Mouse (Mus musculus) gastrocnemius, adult 2 months (tissue): ENCODE data around the gene Ptgdr2. TPM values are rescaled to one million over a fixed set of nuclear protein-coding genes. Genes with fewer than 3 reads are reported as not detected.
A peak's percentile ranks its signal among the peaks of the same experiment; 100 is the strongest.

Experiments used
- DNase-seq: peaks from one replicate; pipeline ENCODE4 v3.0.0; 2022
- H3K27ac ChIP-seq: fragments of 200-600 bp; 2 replicates; pipeline ENCODE4 v1.8.1; 2022; ENCODE audit warnings: mild to moderate bottlenecking
- H3K4me3 ChIP-seq: fragments of 200-600 bp; 2 replicates; pipeline ENCODE4 v1.8.1; 2022; ENCODE audit warnings: mild to moderate bottlenecking, moderate library complexity
- CTCF ChIP-seq: fragments of 200-600 bp; IDR thresholded peaks from 2 replicates; pipeline ENCODE4 v1.8.1; 2022; ENCODE audit warnings: antibody characterized with exemption, mild to moderate bottlenecking, moderate library complexity
- intact Hi-C: fragments of 180-260 bp; cut with DNase I; formaldehyde crosslinking; loops from one replicate; pipeline ENCODE4 v1.15.1; 2025
- long read RNA-seq, 2 experiments: library from polyadenylated mRNA; stranded (forward); transcript quantifications; one replicate each; pipeline ENCODE4 v2.0.0; 2021
- total RNA-seq, 2 experiments: library from RNA; stranded (reverse); gene quantifications; 2 replicates each; pipeline ENCODE4 v1.2.3; 2021

Gene Ptgdr2
- not detected for total RNA-seq
- long read RNA-seq, experiment 1 = 0 reads
- long read RNA-seq, experiment 2 = 0 reads

DNA sequence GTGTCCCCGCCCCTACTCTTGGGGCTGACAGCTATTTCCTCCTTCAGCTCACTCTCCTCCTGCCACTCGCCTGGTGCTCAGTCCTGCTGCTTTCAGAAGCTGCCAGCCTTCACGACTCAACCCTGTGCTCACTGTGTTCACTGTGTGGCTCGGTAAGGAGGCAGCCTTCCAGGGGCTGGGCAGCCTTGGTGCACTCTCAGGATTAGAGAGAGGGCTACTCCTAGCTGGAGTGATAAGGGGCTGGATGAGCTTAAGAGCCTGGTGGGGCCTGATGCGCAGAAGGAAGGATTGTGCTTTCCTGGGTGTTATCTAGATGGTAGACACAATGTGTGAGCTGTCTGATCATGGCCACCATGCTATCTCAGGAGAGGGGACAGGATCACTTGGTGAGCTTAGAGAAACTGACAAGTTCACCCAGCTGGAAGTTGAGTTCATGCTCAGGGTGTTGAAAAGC lies at the start of gene Ptgdr2:
TSS of gene Ptgdr2 (plus strand) at position 51 of the 454 bp plus-strand sequence.
- H3K27ac ChIP-seq = no peak within 1 kb of the TSS
- TF ChIP-seq CTCF = no peak
- H3K4me3 ChIP-seq = no peak within 1 kb of the TSS
- intact Hi-C loops = no loop called here
- no peak for DNase-seq

DNA sequence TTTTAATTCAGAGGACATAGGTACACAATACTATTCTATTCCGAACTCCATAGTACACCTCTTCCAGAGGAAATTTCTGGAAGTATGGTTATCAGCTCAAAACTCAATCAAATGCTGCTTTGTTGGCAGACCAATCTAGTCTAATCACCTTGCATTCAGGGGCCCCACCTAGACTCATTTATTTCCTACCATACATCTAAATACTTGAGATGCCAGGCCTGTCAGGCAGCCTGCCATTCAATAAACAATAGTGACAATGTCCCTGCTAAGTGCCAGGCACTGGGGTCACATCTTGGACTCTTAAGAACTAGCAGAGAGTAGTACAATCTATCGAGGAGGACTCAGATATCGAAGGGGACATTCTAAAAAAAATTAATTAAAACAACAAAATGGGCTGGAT lies 44.8 kb upstream of the Ptgdr2 start:
- intact Hi-C loops = no loop called here
- no peak for DNase-seq
- Histone ChIP-seq H3K4me3 (no peak overlapping the region), H3K27ac (no peak overlapping the region)
- TF ChIP-seq CTCF = no peak

DNA sequence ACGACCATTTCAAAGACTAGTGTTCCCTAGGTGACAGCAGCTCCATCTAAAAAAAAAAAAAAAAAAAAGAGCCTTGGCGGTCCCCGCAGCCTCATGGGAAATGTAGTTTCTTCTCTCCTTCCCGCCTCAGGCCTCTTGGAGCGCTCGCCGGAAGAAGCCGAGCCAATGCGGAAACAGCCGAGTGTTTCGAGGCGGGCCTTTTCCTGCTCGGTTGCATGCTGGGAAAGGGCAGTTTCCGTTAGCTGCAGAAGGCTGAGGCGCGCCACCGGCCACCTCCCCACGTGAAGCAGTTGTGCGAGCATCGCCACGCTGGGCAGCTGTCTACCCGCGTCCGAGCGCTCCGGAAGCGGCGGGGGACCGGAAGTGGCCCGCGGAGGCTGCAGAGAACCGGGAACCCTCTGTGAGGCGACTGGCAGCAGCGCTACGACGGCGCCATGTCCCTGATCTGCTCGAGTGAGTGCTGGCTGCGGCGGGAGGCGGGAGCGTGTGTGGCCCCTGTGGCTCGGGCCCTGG lies 41.9 kb upstream of the Ptgdr2 start, which contains the start of gene Prpf19:
TSS of gene Prpf19 (plus strand) at position 216 of the 513 bp plus-strand sequence.
- intact Hi-C loops = loop anchor here (1.0 kb wide), 1 partner anchor 14 kb away; no protein-coding TSS in a partner anchor
- Histone ChIP-seq H3K4me3 (peak within 1 kb of the TSS; percentile 99), H3K27ac (peak within 1 kb of the TSS; percentile 97)
- no peak for TF ChIP-seq CTCF
- peak; percentile 98 for DNase-seq

DNA sequence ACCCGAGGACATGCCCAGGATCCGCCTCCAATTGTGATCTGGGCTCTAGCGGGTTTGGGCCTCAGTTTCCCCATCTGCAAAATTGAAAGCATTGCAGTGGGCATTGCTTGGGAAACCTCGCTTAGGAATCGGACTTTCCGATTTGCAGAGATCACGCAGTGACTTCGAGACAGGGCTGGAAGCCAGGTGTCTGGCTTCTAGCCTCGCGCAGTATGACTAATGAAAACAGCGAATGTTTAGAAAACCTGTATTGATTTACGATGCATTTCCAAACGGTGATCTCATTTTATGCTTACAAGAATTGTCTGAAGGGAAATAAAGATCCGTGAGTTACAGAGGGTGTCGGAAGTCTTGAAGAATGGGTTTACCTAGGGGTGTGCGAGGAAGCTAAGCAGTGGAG lies 41.3 kb upstream of the Ptgdr2 start:
- DNase-seq = peak; percentile 64
- H3K4me3 ChIP-seq = peak overlapping the region; percentile 99
- peak overlapping the region; percentile 97 for H3K27ac ChIP-seq
- intact Hi-C loops = loop anchor here (1.0 kb wide), 1 partner anchor 14 kb away; no protein-coding TSS in a partner anchor
- no peak for TF ChIP-seq CTCF

DNA sequence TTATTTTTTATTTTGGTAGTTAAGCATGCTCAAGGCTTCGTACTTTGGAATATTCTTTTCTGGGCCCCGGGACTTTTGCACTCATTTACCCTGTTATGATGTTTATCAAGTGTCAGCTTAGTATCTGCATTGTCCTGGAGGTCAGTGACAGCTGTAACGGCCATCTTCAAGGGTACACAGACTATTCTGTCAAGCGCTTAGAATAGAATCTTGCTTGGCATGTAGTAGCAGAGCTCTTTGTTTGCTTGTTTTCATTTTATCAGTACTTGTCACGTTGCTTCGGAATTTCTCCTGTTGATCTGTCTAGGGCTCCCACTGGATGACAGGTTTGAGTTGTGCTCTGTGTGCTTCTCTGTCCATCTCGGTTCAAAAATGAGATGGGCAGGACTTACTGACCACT lies 40.1 kb upstream of the Ptgdr2 start:
- H3K27ac ChIP-seq = peak overlapping the region; percentile 97

DNA sequence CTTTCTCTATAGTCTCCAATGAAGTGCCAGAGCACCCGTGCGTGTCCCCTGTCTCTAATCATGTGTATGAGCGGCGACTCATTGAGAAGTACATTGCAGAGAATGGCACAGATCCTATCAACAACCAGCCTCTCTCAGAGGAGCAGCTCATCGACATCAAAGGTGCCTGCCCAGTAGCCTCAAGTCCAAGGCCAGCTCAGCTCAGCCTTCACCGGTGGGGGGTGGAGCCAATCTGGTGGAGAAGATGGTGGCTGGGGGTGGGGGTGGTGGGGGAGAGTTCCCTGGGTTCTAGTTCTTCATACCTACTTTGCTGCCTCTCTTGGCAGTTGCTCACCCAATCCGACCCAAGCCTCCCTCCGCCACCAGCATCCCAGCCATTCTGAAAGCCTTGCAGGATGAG lies 39.5 kb upstream of the Ptgdr2 start:
- H3K27ac ChIP-seq = peak overlapping the region; percentile 97
- peak overlapping the region; percentile 99 for H3K4me3 ChIP-seq
- no peak for TF ChIP-seq CTCF
- no peak for DNase-seq
- intact Hi-C loops = no loop called here

More for the DNA sequence above, 40.1 kb upstream of the Ptgdr2 start:
- no peak for DNase-seq
- peak overlapping the region; percentile 99 for H3K4me3 ChIP-seq
- no peak for TF ChIP-seq CTCF
- intact Hi-C loops = no loop called here

DNA sequence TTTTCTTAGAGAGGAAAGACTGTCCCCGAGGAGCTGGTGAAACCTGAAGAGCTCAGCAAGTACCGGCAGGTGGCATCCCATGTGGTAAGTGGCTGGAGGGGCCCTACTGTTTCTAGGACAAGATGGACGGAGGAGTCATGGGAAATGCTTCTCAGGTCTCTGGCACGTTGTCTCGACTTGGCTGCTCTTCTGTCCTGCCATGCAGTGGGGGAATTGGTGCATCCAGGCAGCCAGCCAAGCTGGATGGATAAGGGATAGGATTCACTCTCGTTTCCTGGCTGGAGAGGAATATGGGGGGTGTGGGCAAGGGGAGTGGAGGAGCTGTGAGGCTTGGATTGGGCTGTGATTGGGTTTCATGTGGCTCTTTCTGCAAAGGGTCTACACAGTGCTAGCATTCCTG lies 36.6 kb upstream of the Ptgdr2 start:
- H3K4me3 ChIP-seq = no peak overlapping the region
- peak; percentile 86 for DNase-seq
- H3K27ac ChIP-seq = peak overlapping the region; percentile 75
- TF ChIP-seq CTCF = peak; percentile 21; the same call in 1 of the 2 replicates
- intact Hi-C loops = no loop called here

DNA sequence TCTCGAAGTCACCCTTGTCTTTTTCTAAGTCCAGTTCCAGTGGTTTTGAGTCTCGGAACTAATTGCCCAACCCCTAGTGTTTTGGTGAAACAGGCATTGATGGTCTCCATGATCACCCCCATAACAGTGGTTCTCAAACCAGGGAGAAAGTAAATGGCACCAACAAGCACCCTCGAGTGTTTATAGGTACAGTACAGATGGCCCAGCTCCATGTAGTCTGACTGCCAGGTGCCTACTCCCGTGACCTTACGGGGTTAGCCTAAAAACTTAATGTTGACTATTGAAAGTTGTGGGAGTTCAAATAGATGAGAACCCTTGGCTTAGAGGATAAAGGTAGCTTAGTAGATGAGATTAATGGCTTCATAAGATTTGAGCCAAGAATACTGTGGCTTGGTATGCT lies 35.9 kb upstream of the Ptgdr2 start:
- H3K4me3 ChIP-seq = no peak overlapping the region
- intact Hi-C loops = no loop called here
- H3K27ac ChIP-seq = peak overlapping the region; percentile 75
- no peak for TF ChIP-seq CTCF
- no peak for DNase-seq

DNA sequence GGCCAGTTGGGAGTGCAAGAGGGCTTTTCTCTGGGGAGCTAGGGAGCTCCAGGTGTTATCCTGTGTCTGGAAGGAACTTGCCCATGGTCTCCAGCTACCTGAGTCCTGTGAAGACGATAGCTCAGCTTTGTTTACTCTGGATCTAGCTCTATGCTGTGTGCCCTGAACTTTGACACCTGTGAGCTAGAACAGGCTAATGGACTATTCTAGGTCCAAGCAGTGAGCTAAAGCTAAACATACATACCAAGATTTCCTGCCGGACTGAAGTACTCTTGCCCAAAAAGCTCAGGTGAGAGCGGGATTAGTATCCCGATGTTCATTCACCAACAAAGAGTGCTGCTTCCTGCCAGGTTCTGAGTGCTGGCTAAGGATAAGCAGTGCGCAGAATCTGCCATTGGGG lies 32.4 kb upstream of the Ptgdr2 start:
- DNase-seq = no peak
- TF ChIP-seq CTCF = no peak
- intact Hi-C loops = no loop called here
- peak overlapping the region; percentile 98 for H3K27ac ChIP-seq
- H3K4me3 ChIP-seq = peak overlapping the region; percentile 25; the same call in 1 of the 2 replicates

DNA sequence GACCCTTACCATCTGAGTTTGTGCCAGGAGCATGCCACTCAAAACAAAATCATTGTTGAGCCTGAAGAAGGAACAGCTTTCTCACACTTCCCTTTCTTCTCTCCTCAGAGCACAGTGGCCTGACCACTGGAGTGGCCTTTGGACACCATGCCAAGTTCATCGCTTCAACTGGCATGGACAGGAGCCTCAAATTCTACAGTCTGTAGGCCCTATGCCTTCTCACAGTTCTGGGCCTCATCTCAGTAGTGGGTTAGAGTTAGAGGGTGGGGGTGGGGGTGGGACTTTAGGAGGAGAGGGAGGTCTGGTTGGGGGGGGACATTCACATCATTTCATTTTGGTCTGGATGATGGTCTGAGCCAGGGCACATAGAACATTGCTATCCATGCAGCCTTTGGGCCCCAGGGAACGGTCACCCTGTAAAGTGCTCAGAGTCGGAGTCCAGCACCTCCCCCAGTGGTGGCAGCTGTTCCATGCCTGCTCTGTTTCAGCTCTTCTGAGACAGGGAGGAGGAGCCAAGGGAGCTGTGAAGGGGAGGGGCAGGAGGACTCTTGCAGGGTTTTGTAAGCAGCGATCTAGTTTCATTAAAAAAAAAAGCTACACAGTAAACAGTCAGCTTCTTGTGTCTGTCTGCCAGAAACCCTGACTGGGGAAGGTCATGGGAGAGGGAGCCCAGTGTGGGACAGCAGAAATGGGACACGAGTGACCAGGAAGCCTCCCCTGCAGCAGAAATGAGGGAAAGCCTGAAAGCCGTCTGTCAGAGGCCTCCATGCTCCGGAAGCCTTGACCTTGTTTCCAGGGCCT lies 31.8 kb upstream of the Ptgdr2 start:
- peak; percentile 90 for DNase-seq
- peak overlapping the region; percentile 98 for H3K27ac ChIP-seq
- intact Hi-C loops = no loop called here
- no peak for TF ChIP-seq CTCF
- H3K4me3 ChIP-seq = peak overlapping the region; percentile 71

DNA sequence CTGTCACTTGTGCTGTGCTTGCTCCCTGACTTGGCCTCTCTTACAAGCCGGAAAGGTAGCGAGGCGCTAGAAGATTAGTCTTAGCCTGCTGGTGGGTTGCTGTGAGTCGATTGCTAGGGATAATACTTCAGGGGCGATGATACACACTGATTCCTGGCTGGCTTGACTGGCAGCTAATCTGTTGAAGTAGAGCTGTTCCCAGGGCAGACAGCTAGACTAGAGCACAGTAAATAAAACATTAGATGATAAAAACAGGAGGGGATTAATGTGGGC lies 31.3 kb upstream of the Ptgdr2 start:
- H3K4me3 ChIP-seq = peak overlapping the region; percentile 71
- no peak for TF ChIP-seq CTCF
- intact Hi-C loops = no loop called here
- peak overlapping the region; percentile 98 for H3K27ac ChIP-seq
- DNase-seq = no peak

DNA sequence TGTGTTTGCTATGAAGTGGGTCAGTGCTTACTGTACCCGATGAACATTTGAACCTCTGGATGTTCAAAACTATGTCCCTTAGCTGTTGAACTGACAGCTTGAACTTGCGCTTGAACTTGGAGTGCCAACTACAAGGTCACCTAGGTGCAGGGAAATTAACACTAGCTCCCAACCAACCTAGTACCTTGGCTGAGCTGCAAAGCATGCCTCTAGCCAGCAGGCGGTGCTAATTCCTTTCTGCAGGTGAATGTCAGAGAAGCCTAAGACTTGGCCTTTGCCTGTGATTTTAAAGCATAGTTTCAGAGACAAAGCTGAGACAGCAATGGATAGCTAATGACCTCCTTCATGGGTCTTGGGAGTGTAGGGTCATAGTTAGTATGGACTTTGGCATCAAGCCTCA lies 29.1 kb upstream of the Ptgdr2 start:
- peak; percentile 74 for DNase-seq
- intact Hi-C loops = loop anchor here (2.0 kb wide), 1 partner anchor 51 kb away; no protein-coding TSS in a partner anchor
- peak; percentile 82 for TF ChIP-seq CTCF
- no peak overlapping the region for H3K4me3 ChIP-seq
- peak overlapping the region; percentile 98 for H3K27ac ChIP-seq

DNA sequence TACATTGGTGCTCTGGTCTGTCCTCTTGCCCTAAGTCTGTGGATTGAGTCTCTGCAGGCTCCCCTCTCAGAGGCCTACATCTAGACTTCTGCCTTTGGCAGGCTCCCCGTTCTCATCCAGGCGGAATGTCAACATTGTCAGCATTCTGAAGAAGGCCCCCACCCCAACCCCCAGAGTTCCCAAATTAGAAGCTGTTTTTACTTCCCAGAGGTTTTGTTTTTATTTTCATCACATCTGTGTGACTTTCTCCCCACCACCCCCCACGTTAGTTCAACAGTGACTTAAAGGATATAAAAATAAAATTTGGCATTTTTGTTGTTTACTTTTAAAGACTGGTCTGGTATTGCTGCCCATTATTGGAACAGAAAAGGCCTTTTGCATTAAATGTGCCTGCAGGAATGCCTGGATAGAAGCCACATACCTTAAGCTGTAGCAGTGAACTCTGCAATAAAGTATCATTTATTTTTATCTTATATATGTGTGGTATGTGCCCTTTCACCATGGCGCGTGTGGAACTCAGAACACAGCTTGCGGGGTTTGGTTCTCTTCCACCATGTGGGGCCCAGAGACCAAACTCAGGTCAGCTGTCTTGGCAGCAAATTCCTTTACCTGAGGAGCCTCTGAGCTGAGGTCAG lies 27.8 kb upstream of the Ptgdr2 start:
- TF ChIP-seq CTCF = no peak
- intact Hi-C loops = loop anchor here (2.0 kb wide), 1 partner anchor 50 kb away; no protein-coding TSS in a partner anchor
- H3K4me3 ChIP-seq = no peak overlapping the region
- H3K27ac ChIP-seq = peak overlapping the region; percentile 98
- no peak for DNase-seq
